Mouse (Mus musculus) hematopoietic multipotent progenitor cell, adult 10-12 weeks (in vitro differentiated cells): ENCODE data around the gene Olfr1349. TPM values are rescaled to one million over a fixed set of nuclear protein-coding genes. Genes with fewer than 3 reads are reported as not detected.

Experiments used
- polyA plus RNA-seq: library from polyadenylated mRNA; stranded (reverse); fragments of >175 nt; gene quantifications from 2 replicates; pipeline ENCODE4 v1.2.3, GENCODE M21; 2012; ENCODE audit warnings: low replicate concordance

Olfr1349 gene
- polyA plus RNA-seq = not detected in 2 replicates

GRCm38 (mm10) chr7:6522850-6523249, at the start of gene Olfr1349:
Gene Olfr1349 (minus strand): TSS chr7:6522950.

GRCm38 (mm10) chr7:6564541-6564940, 41.8 kb upstream of the Olfr1349 start, which contains the start of gene Olfr1350:
Gene Olfr1350 (plus strand): TSS chr7:6564841.

GRCm38 (mm10) chr7:6508648-6509047, 14.1 kb downstream of the Olfr1349 start, which contains the start of gene Olfr1348:
Gene Olfr1348 (minus strand): TSS chr7:6508748.

GRCm38 (mm10) chr7:6499655-6500054, 23.1 kb downstream of the Olfr1349 start, which contains the start of gene Olfr1347:
Gene Olfr1347 (minus strand): TSS chr7:6499755.

GRCm38 (mm10) chr7:6486841-6487240, 35.9 kb downstream of the Olfr1349 start, which contains the start of gene Olfr5:
Gene Olfr5 (minus strand): TSS chr7:6486941.

GRCm38 (mm10) chr7:6466951-6467350, 55.8 kb downstream of the Olfr1349 start, which contains the start of gene Olfr1346:
Gene Olfr1346 (plus strand): TSS chr7:6467101.

Other genes with a start within 250 kb of the Olfr1349 start
- 0.10 and 0.88 TPM in 2 replicates for gene Zfp667, start 236.4 kb downstream of the Olfr1349 start, polyA plus RNA-seq
- gene Zfp583, start 191.7 kb downstream of the Olfr1349 start, polyA plus RNA-seq = 1.8 TPM in 2 replicates
- gene Gm3854, start 179.2 kb downstream of the Olfr1349 start, polyA plus RNA-seq = 0.07 and 0.08 TPM in 2 replicates
- 0.30 and 0.37 TPM in 2 replicates for gene Zfp78, start 159.7 kb downstream of the Olfr1349 start, polyA plus RNA-seq
- gene Zfp28, start 139.7 kb downstream of the Olfr1349 start, polyA plus RNA-seq = 1.2 and 1.6 TPM in 2 replicates
- not detected in 2 replicates for gene Smim17, start 124.2 kb downstream of the Olfr1349 start, polyA plus RNA-seq
- not detected in 2 replicates for gene Gm20715, start 112.7 kb downstream of the Olfr1349 start, polyA plus RNA-seq
- gene Olfr1344, start 84.3 kb downstream of the Olfr1349 start, polyA plus RNA-seq = 0.26 TPM in 1 of 2 replicates, not detected in the other
- gene Olfr1336, start 66.8 kb downstream of the Olfr1349 start, polyA plus RNA-seq = not detected in 2 replicates
- gene Olfr1346, start 55.8 kb downstream of the Olfr1349 start, polyA plus RNA-seq = not detected in 2 replicates
- not detected in 2 replicates for gene Olfr5, start 36.0 kb downstream of the Olfr1349 start, polyA plus RNA-seq
- not detected in 2 replicates for gene Olfr1347, start 23.2 kb downstream of the Olfr1349 start, polyA plus RNA-seq
- not detected in 2 replicates for gene Olfr1348, start 14.2 kb downstream of the Olfr1349 start, polyA plus RNA-seq
- gene Olfr1350, start 41.9 kb upstream of the Olfr1349 start, polyA plus RNA-seq = not detected in 2 replicates
- not detected in 2 replicates for gene Zim1, start 173.5 kb upstream of the Olfr1349 start, polyA plus RNA-seq
- gene Peg3, start 207.5 kb upstream of the Olfr1349 start, polyA plus RNA-seq = 0.05 and 0.06 TPM in 2 replicates
- not detected in 2 replicates for gene Usp29, start 207.6 kb upstream of the Olfr1349 start, polyA plus RNA-seq